Mouse (Mus musculus) thymus, adult 2 months (tissue): ENCODE results near the gene Slc9a5.

Source experiments
- CTCF ChIP-seq: fragments of 200-500 bp; IDR thresholded peaks from 2 replicates; pipeline ENCODE4 v1.5.1; 2012; ENCODE audit warnings: mild to moderate bottlenecking, control low read depth, low read length, moderate library complexity, borderline replicate concordance; ENCODE audit not compliant: control insufficient read depth, poor library complexity, insufficient read depth; ENCODE audit errors: extremely low read depth
- POLR2A ChIP-seq: fragments of 200-500 bp; IDR thresholded peaks from 2 replicates; pipeline ENCODE4 v1.6.1; 2012; ENCODE audit warnings: mild to moderate bottlenecking, low read length, control low read depth, moderate library complexity; ENCODE audit not compliant: control insufficient read depth, poor library complexity, insufficient read depth; ENCODE audit errors: extremely low read depth

- TF ChIP-seq CTCF (no peak), POLR2A (no peak)
These were observed 38.5 kb downstream of the Slc9a5 start for GRCm38 (mm10) chr8:105387151-105387550.
